Mouse (Mus musculus) ovary, postnatal 36 days (tissue): ENCODE results near the gene Thop1.

ENCODE experiments used
- DNase-seq: peaks from one replicate; pipeline ENCODE4 v3.0.0; 2022; ENCODE audit warnings: low spot score, mixed read lengths

Gene Thop1

DNA sequence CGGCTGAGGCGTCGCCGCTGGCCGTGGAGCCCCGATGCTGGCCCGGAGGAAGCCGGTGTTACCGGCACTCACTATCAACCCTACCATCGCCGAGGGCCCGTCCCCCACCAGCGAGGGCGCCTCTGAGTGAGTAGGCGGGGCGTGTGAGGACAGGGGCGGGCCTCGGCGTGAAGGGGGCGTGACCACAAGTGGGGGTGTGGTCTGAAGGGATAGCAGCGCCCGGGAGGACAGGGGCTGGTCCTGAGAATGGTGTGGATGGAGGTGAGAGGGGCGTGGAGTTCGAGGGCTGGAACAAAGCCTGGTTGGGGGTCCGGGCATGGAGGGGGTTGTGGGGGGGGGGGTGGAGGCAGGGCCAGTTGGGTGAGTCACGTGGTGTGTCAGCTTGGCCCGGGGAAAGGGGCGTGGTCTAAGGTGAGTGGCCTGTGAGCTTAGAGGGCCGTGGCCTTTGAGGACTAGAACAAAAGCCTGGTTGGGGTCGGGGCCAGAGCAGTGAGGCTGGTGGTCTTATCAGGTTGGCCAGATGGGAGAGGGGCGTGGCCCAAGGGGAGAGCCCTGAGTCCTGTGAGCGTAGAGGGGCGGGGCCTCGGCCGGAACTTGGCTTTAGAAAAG is 36.4 kb downstream of the Thop1 start:
- peak; percentile 87 for DNase-seq

DNA sequence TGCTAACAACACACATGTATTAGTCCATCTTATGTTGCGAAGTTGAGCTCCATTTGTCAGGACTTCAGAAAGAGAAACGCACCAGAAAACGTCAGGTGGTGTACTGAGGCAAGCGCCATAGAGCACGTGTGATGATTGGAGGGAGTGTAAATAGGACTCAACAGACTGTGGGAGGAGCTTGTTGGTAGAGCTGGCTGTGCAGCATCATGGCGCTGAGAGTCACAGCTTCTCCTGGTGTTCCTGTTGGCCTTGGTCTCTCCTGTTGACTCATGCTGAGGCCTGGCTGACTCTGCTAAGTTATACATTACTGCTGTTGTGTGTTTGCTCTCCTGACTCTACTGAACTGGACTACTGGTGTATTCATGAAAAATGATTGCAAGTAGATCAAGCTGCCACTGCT is 43.1 kb downstream of the Thop1 start:
- DNase-seq = no peak

DNA sequence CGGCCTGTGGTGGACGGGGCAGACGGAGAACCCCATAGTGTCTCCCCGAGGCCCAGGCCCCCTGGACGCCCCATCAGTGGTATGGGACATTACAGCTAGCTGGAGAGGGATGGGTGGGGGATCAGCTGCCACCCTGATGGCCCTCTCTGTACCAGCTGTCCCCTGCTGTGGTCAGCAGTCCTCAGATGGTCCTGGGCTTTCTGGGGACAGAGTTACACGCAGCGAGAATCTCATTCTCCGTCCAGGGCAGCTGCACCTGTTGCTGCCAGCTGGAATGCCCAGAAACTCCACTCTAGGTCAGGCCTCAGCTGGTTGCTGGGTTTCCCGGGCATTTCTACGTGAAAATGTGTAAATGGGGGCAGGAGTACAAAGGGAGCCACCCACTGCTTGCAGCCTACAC is 49.8 kb downstream of the Thop1 start:
- DNase-seq = no peak

DNA sequence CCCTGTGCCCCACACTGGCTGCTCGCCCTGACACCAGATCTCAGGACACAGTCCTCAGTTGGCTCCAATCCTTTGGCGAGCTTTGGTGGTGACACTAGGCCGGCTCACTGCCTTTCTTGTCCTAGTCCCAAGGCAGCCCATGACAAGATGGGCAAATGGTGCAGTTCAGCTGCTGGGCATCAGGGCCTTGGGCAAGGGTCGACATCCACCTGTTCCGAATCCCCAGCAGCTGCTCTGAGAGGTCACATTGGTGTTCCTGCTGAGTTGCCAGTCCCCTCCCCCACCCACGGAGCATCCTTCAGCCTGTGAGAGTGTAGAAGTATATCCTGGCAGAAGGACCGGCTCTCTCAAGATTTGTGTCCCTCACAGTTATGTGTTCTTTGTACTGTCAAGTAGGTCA is 50.8 kb downstream of the Thop1 start:
- DNase-seq = no peak

DNA sequence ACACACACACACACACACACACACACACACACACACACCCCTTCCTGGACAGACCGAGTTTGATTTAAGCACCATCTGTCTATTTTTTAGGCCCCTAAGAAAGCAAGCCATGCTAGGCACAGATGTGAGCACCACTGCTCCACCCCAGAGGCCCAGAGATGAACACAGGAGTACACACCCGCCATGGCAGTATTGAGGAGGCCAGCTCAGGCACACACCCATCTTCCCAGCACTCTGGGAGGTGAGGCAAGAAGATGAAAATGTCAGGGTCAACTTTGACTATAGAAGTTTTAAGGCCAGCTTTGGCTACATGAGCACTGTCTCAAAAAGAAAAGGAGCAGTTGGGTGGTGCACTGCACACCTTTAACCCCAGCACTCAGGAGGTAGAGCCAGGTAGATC is 53.1 kb downstream of the Thop1 start:
- no peak for DNase-seq

- no peak for DNase-seq
Measured at GRCm38 (mm10) chr10:81123500-81123899, 53.7 kb downstream of the Thop1 start.
